Mouse (Mus musculus) CD4-positive, CD25-positive, alpha-beta regulatory T cell, adult 4 months (primary cell): ENCODE measurements around the gene Nacc2. TPM values are rescaled to one million over a fixed set of nuclear protein-coding genes. Genes with fewer than 3 reads are reported as not detected.

Source experiments
- ATAC-seq: one replicate; pipeline ENCODE4 v1.8.0; 2017
- polyA plus RNA-seq, 2 experiments: library from polyadenylated mRNA; unstranded; fragments of 100-300 nt; shearing (Covaris generic); gene quantifications; one replicate each; pipeline ENCODE4 v1.2.1; 2017

Gene Nacc2
- polyA plus RNA-seq, 2 experiments from 2014 or later = 0.44 to 0.75 TPM

DNA sequence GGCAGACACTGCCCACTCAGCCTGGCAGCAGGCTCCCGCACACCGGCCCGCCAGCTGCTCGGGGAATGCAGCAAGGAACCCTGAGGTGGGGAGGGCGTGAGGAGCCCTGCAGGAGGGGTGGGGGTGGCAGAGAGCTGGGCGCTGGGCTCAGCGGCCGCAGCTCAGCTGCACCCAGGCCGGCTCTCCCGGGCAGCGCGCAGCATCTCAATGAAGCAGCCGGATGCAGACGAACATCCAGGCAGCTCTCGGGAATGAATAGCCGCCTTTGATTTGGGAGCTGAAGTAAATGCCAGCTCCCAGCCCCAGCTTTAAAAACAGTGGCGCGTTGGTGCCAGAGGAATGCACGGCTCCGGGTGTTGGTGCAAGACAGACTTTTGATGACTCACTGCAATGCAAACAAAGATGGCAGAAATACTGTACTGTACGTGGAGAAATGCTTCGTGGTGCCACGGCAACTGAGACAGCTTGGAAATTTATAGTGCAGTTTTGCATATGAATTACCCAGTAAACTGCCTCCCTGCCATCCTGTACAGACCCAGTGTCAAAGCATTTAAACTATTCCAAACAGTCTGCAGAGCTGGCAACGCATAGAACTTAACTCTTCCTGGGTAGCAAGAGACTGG, 31.1 kb downstream of the Nacc2 start:
- ATAC-seq = no peak

DNA sequence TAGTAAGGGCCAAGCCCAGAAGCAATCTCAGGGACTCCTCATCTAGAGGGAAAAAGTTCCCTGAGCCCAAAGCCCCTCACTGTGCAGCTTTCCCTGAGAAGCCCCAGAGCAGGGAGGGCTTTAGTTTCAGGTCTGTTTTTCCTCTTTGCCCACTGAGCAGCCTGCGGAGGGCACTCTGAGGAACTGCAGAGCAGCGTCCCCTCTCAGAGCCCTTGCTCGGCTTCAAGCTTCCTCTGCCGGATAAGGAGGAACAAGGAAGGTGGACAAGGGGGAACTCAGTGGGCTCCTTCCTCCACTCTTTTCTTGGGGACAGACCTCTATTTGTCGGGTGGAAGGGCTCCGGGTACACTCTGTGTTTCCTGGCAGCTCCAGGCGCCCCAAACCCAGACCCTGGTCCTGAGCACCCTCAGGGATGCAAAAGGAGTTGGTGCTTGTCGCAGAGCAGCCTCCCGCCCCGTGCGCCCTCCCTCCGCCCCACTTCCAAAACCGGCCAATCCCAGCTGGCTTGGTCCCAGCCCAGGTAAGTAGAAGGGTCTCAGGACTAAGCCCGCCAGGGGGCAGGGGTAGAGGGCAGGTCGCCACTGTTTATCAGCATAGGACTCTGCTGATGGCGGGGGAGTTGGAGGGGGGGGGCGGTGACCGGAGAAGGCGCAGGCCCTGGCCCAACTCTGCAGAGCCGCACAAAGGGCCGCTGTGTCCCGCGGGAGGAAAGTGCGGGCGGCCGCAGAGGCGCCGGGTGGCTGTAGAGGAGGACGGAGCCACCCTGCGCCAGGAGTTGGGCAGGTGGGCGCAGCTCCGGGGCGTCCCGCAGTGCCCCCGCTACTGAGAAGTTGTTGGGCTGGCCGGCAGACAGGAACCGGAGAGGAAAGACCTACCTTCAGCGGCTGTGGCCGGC, 31.9 kb downstream of the Nacc2 start:
- ATAC-seq = no peak

DNA sequence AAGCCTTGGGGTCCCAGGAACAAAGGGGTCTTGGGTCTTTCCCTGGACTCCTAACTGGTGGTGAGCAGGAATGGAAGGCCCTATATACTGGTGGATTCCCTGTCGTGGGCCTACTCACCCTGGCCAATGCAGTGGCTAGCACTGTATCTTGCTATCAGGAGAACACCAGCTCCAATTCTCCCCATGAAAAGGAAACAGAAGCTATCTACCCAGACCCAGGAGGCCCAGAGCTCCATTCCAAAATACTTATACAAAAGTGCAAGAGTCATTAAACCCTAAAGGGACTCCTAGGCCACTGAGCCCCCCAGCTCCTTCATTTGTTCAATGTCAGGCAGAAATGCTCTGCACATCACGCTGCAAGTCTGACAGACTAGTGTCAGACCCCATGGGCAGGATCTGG, 34.0 kb downstream of the Nacc2 start:
- ATAC-seq = no peak

DNA sequence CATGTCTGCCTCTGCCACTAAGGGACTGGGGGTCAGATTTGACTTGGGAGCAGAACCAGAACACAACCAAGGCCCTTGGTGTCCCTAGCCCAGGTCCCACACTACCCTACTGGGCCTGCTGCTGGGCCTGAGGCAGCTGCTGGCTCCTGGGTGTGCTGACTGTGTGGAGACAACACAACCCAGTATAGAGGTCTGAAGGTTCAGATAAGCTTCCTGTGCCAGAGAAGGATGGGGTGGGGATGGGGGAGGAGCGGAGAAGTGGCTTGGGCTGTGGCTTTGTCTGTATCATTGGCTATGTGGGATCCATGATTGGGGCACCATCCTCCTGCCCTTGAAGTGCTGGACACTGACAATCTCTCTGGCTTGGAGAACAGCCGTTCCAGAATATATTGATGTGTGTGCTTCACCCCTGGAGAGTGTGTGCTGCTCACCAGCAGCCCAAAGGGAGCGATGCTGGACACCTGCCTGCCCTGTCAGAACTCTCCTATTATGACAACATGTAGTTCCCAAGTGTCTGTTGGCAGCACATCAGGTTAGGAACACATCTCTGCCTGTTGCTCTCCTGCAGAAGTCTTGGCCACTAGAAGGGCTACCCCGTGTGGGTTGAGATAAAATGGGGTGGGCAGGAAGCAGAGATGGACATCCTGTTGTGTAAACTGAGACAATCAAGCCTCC, 36.0 kb downstream of the Nacc2 start:
- no peak for ATAC-seq

DNA sequence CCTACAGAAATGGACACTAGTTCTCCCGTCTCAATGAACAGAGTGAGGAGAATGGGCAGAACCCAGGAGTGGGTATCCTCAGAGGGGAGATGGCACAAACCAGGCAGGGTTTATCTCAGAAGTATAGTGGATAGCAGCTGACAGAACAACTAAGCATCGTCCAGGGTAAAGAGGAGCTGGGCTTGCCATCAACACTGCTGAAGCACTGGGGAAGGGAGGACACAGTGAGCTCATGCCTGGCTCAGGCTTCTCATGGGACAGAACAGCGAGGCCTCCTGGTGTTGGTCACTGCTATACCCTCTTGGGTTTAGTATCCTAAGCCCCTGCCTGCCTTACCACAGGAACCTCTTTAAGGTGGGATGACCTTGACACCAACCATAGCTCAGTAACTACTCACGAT, 36.5 kb downstream of the Nacc2 start:
- ATAC-seq = no peak

DNA sequence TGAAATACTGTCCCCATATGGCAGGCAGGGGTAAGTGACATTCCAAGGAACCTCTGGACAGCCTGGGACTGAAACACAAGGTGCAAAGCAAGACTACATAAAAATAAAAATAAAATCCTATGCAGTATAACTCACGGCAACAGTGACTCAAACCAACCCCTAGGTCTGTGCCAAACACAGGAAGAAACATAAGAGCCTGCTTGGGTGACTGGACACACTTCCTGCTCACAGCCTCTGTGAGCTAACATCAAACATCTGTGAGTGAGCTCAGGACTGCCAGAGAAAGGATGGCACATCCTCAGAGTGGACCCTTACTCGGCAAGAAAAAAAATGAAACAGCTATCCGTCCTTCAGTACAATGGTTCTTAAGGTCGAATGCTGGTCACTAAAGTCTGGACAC, 40.1 kb downstream of the Nacc2 start:
- ATAC-seq = no peak

DNA sequence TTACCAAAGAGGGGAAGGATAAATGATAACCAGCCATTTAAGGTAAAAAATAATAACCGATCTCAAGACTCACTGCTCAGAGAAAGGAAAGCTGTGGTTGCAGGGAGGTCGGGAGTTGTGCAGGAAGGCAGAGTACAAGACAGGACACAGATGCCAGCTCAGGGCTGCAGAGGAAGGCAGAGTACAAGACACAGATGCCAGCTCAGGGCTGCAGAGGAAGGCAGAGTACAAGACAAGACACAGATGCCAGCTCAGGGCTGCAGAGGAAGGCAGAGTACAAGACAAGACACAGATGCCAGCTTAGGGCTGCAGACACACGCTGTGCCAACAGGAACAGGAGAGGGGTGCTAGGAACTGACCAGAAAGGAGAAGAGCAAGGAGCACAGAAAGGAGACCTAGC, 42.2 kb downstream of the Nacc2 start:
- no peak for ATAC-seq

DNA sequence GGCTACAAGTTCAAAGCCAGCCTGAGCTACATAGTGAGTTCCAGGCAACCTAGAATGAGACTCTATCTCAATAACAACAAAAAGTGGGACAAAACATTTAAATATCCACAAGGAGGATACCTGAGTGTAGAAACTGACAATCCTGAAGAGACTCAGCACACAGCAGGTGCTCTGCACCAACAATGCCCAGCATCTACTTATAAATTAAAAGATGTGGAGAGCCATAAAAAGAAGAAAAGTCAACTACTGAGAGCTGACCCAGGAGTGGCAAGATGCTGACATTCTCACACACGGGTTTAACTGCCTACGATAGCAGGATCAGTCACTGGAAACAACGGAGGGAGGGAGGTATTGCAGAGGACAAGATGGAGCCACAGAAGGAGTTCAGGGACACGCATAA, 43.6 kb downstream of the Nacc2 start:
- ATAC-seq = no peak

DNA sequence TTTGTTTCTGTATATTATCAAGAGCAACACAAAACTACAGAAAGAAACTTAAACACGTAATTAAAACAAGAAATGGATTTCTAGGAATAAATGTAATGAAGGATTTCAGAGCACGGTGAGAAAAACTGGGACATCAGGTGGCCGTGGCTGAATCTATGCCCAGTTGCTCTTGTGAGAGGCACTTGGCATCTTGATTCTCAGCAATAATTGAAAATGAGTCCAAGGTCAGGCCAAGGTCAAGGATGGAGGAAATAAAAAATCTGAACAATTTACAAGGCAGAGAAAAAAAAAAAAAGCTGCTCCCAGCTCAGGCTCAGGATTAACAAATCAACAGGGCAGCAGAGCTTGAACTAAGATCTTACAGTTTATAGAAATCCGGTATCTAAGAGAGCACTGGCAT, 46.0 kb downstream of the Nacc2 start:
- ATAC-seq = no peak

DNA sequence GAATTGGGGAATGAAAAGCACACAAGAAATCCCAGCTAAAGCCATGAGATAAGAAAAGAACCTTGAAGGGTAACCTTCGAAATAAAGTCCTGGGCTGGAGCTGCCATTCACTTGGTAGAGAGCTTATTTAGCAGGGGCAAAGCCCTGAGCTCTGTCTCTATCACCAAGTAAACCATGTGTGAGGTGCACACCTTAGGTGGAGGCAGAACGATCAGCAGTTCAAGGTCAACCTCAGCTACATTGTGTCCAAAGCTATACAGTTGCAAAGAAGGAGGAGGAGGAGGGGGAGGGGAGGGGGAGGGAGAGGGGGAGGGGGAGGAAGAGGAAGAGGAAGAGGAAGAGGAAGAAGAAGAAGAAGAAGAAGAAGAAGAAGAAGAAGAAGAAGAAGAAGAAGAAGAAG, 46.9 kb downstream of the Nacc2 start:
- no peak for ATAC-seq

DNA sequence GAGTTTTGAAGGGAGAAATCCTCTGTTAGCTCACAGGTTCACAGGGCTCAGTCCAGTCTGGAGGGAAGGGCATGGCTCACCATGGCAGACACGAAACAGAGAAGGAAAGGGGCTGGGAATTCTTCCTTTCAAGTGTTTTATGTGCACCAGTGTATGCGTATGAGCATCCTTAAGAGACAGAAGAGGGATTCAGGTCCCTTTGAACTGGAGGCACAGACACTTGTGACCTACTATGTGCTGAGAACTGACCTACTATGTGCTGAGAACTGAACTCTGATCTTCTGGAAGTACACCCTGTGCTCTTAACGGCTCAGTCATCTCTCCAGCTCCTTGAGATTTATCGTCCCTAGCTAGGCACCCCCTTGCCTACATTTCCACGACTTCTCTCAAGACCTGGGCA, 48.5 kb downstream of the Nacc2 start:
- no peak for ATAC-seq

DNA sequence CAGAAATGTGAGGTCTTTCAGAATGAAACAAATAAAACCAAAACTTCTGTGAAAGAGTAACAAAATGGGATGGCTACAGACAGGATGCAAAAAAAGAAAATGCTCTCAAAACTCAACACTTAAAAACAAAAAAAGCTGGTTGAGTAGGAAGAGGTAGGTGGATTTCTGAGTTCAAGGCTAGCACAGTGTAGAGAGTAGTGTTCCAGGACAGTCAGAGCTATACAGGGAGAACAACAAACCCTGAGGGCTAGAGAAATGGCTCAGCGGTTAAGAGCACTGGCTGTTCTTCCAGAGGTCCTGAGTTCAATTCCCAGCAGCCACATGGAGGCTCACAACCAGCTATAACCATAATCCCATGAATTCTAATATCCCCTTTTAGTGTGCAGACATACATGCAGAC, 54.4 kb downstream of the Nacc2 start:
- ATAC-seq = no peak

DNA sequence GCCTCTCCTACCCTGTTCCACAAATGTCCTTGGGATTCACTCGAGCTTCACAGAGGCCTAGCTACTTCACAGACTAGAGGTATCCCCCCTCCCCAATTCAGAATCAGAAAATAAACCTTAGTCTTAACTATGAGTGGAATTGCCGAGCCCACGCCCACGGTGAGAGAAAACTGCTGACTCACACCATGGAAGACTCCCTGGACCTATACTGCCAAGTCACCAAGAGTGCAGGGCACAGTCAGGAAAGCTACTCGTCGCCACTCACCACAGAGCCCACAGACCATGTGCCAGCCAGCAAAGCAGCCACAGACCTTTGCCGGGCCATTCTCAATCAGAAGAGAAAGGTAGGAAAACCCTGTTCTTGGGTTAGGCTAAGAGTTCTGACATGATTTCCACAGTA, 54.8 kb downstream of the Nacc2 start:
- no peak for ATAC-seq

DNA sequence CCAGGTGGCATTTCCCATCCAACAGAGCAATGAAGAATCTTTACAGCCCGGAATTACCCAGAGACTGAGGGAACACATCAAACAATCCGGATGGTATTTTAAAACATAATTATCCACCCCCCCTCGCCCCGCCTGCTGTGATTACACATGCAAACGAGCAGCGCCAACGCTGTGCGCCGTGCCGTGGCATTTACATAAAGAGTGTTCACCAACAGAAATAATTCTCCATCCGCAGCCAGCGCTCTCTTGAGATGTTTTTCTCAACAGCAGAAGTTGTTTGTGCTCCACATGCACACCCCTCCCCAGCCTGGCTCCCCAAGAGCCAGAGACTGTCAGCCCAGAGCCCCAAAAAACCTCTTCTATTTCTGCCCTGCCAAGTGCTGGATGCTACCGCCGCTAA, 56.5 kb downstream of the Nacc2 start:
- no peak for ATAC-seq

DNA sequence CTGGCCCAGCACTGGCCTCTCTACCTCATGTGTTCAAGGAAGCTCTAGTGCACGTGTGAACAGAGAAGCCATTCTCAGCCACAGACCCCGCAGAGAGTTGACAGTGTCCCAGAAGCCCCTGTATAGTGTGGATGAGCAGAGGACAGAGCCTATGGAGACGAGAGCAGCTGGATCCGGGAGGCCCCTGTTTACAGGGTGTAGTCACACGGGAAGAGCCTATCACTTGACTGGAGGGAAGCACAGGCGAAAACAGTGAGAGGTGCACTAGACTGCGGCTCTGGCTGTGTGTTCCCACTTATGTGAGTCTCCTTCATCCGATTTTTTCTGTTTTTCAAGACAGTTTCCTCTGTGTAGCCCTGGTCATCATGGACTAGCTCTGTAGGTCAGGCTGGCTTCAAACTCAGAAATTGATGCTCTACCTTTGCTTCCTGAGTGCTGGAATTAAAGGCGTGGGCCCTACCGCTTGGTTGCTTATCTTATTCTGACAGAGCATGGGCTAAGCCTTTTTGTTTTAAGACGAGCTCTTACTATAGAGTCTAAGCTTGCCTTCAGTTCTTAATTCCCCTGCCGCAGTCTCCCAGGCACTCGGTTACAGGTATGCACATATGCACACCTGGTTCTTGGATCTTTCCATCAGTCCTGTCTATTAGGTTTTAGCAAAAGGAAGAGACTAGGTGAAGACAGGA, 60.1 kb downstream of the Nacc2 start:
- no peak for ATAC-seq

DNA sequence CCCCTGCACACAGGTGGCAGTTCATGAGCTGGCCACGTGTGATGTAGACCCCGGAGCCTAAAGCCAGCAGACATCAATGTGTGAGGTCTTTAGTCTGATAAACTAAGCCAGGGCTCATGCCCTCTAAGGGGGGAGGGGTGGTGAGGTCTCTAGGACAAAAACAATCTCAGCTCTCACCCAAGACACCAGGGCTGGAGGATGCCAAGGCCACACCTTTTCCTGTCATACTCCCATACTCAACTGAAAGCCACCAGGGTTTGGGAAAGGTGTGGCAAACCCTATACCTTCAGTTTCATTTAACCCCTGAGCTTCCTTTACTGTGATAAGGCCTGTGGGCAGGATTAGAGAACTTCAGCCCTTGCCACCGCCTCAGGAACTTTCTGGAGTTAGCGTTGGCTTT, 60.8 kb downstream of the Nacc2 start:
- ATAC-seq = no peak

DNA sequence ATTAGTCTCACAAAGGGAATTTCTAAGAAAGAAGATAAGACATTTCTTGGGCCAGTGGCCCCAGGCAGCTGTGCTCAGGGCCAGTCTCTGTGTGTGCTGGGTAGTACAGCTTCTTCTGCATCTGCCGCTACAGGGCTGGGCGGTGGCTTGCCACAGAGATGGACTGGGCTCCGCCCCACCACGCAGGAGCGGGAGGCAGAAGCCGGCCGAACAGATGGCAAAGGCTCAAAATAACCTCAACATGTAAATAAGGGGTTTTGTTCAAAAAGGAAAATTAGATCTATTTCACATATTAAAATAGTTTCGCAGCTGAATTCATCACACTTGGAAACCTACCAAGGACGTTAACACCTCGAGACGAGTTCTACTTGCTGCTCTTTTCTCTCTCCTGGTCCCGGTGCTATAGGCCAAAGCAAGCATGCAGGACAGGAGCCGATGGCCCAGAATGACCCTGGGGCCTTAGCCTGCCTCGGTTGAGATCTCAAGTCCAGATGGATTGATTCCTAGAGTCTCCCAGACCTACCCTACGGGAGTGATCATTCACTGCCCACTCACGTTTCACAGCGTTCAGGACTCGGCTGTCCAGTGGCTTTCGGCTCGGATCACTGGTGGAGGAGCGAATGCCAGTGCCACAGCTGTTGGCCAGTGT, 61.9 kb downstream of the Nacc2 start:
- ATAC-seq = no peak

DNA sequence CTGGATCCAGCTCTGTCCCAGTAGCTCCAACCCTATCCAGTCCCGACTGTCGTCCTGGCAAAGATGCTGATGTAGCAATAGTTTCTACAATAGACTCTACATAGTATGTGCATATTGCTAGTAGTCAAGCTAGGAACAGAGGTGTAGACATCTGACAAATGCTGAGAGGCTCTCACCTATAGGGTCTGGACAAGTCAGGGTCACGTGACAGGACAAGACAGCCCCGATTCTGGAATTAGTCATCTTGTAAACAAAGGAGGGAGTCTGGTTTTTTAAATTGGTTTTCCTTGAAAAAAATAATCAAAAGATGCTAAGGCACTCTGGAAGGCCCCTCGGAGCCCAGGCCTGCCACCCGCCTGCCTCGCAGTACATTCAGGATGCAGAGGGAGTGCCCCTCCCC, 66.0 kb downstream of the Nacc2 start:
- no peak for ATAC-seq

DNA sequence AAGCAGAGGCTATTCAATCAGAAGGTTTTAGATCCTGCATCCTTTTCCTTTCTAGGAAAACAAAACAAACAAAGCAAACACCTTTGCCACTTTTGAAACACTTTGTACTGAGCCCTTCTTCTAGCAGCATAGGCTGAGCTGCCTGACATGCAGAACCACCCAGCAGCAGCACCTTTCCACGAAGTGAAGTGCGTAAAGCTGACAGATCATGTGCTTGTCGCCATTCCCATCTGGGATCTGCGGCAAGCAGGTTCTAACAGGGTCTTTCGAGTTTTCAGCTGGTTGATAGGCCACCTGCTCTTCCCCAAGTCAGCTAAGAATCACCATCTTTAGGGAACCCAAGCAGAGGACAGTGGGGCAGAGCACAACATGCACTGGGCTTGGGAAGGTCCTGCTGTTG, 66.8 kb downstream of the Nacc2 start:
- no peak for ATAC-seq

DNA sequence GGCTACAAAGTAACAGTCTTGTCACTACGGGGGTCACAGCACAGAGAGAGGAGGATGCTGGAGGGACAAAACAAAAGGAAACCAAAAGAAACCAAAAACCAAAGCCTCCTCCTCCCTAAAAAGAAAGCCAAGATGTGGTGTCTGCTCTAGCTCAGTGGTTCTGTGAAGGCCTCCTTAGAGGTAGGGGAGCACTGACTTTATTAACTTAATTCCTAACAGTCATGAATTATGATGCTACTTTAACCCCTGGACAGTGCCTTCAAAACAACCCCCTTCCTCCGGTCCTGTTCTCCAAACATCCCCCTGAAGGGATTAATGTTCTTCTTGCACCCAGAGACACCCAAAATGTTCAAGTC, 67.3 kb downstream of the Nacc2 start:
- no peak for ATAC-seq

DNA sequence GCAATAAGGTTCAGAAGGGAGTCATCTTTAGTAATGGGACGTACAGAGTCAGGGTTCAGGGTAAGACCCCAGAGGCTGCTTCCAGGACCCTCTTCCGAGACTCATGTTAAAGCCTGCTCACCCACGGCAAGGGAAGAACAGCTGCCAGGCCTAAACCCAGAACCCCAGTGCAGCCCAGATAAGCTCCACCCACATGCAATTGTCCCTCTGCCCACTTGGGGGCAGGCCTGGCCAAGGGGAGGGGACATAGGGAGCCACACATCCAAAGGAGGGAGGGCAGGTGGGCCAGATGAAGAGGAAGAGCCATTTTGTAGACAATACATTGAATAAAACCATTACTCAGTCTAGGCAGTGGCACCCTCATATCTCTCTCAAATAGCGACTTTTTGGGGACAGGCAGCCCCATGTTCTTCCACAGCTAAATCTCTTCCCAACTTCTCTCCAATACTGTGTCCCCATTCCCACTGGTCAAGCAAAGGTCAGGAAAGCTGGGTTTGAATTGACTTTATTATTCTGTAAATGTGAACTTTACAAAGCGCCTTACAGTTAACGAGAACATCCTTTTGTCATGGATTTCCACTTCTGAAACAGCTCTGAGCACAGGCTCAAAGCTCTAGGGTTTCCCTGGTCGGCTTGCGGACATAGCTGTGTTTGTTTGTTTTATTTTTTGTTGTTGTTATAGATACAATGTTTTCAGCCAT, 67.8 kb downstream of the Nacc2 start:
- ATAC-seq = peak; percentile 39

DNA sequence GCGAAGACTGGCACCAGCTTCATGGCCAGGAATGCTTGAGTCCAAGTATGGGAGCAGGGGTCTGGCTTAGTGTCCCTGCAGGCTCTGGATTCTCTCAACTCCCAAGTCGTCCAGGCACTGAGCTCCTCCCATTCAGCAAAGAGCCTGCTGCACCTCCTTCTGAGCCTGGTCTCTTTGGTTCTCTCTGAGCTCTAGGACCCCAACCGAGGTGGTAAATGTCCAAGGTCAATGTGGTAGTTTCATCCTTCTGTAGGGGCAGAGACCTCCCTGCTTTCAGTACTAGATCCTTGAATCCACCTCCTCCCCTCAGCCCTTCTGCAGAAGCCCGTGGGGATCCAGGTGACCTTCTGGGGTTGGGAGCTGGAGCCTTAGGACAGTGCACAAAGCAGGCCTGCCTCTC, 70.2 kb downstream of the Nacc2 start:
- ATAC-seq = no peak
